Mouse (Mus musculus) ES-E14 (cell line): ENCODE results near the gene Kat6b.

Source experiments
- CHD2 ChIP-seq: IDR thresholded peaks from 2 replicates; pipeline ENCODE4 v1.6.1; 2014; ENCODE audit warnings: mild to moderate bottlenecking, low read depth, low read length, inconsistent platforms
- HCFC1 ChIP-seq: IDR thresholded peaks from 2 replicates; pipeline ENCODE4 v1.6.1; 2012; ENCODE audit warnings: low read length, inconsistent platforms, borderline replicate concordance; ENCODE audit not compliant: insufficient read depth
- MAFK ChIP-seq: IDR thresholded peaks from 2 replicates; pipeline ENCODE4 v1.6.1; 2014; ENCODE audit warnings: mild to moderate bottlenecking, low read depth, low read length, inconsistent platforms; ENCODE audit not compliant: insufficient read depth
- ZC3H11A ChIP-seq: IDR thresholded peaks from 2 replicates; pipeline ENCODE4 v1.6.1; 2012; ENCODE audit warnings: low read depth, mild to moderate bottlenecking, inconsistent platforms, low read length, borderline replicate concordance
- ZNF384 ChIP-seq: IDR thresholded peaks from 2 replicates; pipeline ENCODE4 v1.6.1; 2012; ENCODE audit warnings: low read depth, low read length, inconsistent platforms

GRCm38 (mm10) chr14:21559447-21559846 lies 78.2 kb downstream of the Kat6b start:
- no peak for TF ChIP-seq HCFC1
- TF ChIP-seq ZC3H11A = no peak
- no peak for TF ChIP-seq ZNF384
- TF ChIP-seq MAFK = no peak
- no peak for TF ChIP-seq CHD2
